Comparison of ENCODE assay signal across 10 mouse cellular contexts in the genomic region with DNA sequence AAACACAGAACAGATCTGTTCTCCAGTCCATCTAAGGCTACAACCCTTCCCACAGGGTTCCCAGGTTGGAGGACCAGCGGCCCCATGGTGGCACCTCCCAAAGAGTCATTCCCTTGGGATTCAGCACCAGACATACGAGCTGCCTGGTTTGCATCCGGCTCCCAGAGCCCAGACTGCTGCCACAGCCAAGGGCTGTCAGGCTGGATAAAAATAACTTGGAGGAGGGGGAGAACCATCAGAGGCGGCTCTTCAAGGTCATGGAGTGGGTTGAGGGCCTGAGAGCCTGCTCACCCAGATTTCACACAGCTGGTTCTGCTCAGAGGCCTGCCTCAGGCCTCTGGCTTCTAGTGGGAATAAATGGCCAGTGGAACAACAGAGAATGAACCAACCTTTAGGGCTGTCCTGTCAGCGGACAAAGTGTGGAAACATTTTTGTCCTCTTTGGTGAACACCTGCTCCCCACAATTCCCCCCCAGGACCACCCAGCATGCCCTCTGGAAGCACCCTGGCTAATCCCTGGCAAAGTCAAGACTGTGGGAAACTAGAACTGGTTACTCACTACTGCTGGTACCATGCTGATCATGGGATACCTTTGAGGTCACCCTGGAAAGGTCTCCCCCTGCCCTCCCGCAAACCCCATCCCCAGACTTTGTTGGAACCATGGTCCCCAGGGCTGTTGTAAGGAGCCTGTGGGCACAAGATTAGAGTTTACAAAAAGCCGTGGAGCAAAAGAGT. TPM values are rescaled to one million over a fixed set of nuclear protein-coding genes. Genes with fewer than 3 reads are reported as not detected.
DNase-seq lines count a peak whose midpoint lies in the region; ATAC-seq and TF ChIP-seq lines count a peak whose summit lies in the region.
"Had no signal": no experiment of that assay in that cellular context is flagged by ENCODE, and none has a peak within 500 bp of the region (broad histone marks: within the 10 kb centered on the region; RNA-seq: fewer than 3 reads in every experiment).

No protein-coding gene starts in this region.

- H3K36me3 ChIP-seq in intestine, embryonic 15.5 days = no peaks in the 10 kb centered on the region
- no peaks in the 10 kb centered on the region for H3K36me3 ChIP-seq in lung, postnatal 0 days (ENCODE audit: insufficient read depth, low read length)
- H3K36me3 ChIP-seq in forebrain, embryonic 16.5 days (ENCODE audit: control insufficient read depth, insufficient read depth) = no peaks in the 10 kb centered on the region

- peak; percentile 68; the same call in 1 of the 2 replicates for TF ChIP-seq EP300 in lung, postnatal 0 days (IDR thresholded peaks at IDR 0.05)

- no peak for TF ChIP-seq CTCF in lung, postnatal 0 days (IDR thresholded peaks at IDR 0.05)

- peak; percentile 61 for DNase-seq in gastrocnemius, adult 18-20 months (ENCODE audit: low spot score)
- DNase-seq in gastrocnemius, postnatal 10 days = no peak
- DNase-seq in gastrocnemius, postnatal 25 days = peak; percentile 68
- peak; percentile 89 for DNase-seq in lung, postnatal 0 days (ENCODE audit: low spot score)
- no peak for DNase-seq in cerebellum, adult 18-20 months
- DNase-seq: cerebellum, adult 2 months; midbrain, embryonic 14.5 days had no signal

- H3K9me3 ChIP-seq in intestine, embryonic 15.5 days = no peaks in the 10 kb centered on the region
- H3K9me3 ChIP-seq in lung, postnatal 0 days (ENCODE audit: low read length) = no peaks in the 10 kb centered on the region
- H3K9me3 ChIP-seq in forebrain, embryonic 16.5 days (ENCODE audit: control insufficient read depth, low read length) = no peaks in the 10 kb centered on the region

- ATAC-seq in intestine, embryonic 15.5 days = peak; percentile 57
- peak; percentile 84 for ATAC-seq in lung, postnatal 0 days
- no peak for ATAC-seq in forebrain, embryonic 16.5 days
- no peak for ATAC-seq in frontal cortex, adult (ENCODE audit: low TSS enrichment)

- 38% methylated on average over 7 of the region's 7 CpGs for WGBS in intestine, embryonic 15.5 days
- 32% methylated on average over 7 of the region's 7 CpGs for WGBS in lung, postnatal 0 days
- 75% methylated on average over 7 of the region's 7 CpGs for WGBS in forebrain, embryonic 16.5 days

- H3K4me1 ChIP-seq in intestine, embryonic 15.5 days (replicated peaks) = peaks cover 15% of the 10 kb centered on the region
- H3K4me1 ChIP-seq in lung, postnatal 0 days (ENCODE audit: insufficient read depth, low read depth, low read length) = no peaks in the 10 kb centered on the region
- no peaks in the 10 kb centered on the region for H3K4me1 ChIP-seq in forebrain, embryonic 16.5 days (replicated peaks; ENCODE audit: control insufficient read depth, insufficient read depth, low read length)

- H3K27ac ChIP-seq in intestine, embryonic 15.5 days = 0 out of 2 replicates have a peak overlapping the region, but pooled peaks have one; percentile 38
- no peak overlapping the region for H3K27ac ChIP-seq in lung, postnatal 0 days (ENCODE audit: low read length)
- H3K27ac ChIP-seq in forebrain, embryonic 16.5 days (ENCODE audit: low read length) = no peak overlapping the region

- H3K4me2 ChIP-seq in intestine, embryonic 15.5 days (replicated peaks) = no peak overlapping the region
- no peak overlapping the region for H3K4me2 ChIP-seq in lung, postnatal 0 days (replicated peaks; ENCODE audit: low read depth, low read length)
- H3K4me2 ChIP-seq in forebrain, embryonic 16.5 days (ENCODE audit: low read length) = no peak overlapping the region

- H3K27me3 ChIP-seq in intestine, embryonic 15.5 days (replicated peaks) = no peaks in the 10 kb centered on the region
- no peaks in the 10 kb centered on the region for H3K27me3 ChIP-seq in lung, postnatal 0 days (replicated peaks; ENCODE audit: insufficient read depth, low read length)
- no peaks in the 10 kb centered on the region for H3K27me3 ChIP-seq in forebrain, embryonic 16.5 days (replicated peaks; ENCODE audit: control insufficient read depth, insufficient read depth, low read length)

- H3K4me3 ChIP-seq in intestine, embryonic 15.5 days (replicated peaks) = no peak overlapping the region
- H3K4me3 ChIP-seq in lung, postnatal 0 days (ENCODE audit: low read depth, low read length) = no peak overlapping the region
- H3K4me3 ChIP-seq in forebrain, embryonic 16.5 days (replicated peaks; ENCODE audit: low read length) = no peak overlapping the region

- H3K9ac ChIP-seq in intestine, embryonic 15.5 days = no peak overlapping the region
- H3K9ac ChIP-seq in lung, postnatal 0 days (replicated peaks; ENCODE audit: low read depth) = no peak overlapping the region
- H3K9ac ChIP-seq in forebrain, embryonic 16.5 days (replicated peaks; ENCODE audit: low read depth, low read length) = no peak overlapping the region

RNA-seq across cellular contexts. Expression of a gene that starts 14.0 kb away (rescaled TPM):
- 1 to 10 TPM; 2.8 to 5.2 TPM for total RNA-seq in gastrocnemius, adult 18-20 months (2021)
- total RNA-seq in gastrocnemius, postnatal 10 days (2021) = 10 to 100 TPM; 21.2 to 27.4 TPM
- 1 to 10 TPM; 6.7 to 7.4 TPM for total RNA-seq in gastrocnemius, postnatal 25 days (2021)
- polyA plus RNA-seq in intestine, embryonic 15.5 days (2015; fragmentation: Nextera tagmentation; extraction: Ambion mirVana) = 13.7 and 13.9 TPM in 2 replicates
- 20.3 and 23.6 TPM in 2 replicates for polyA plus RNA-seq in lung, postnatal 0 days (2015; fragmentation: Nextera tagmentation; extraction: Ambion mirVana)
- polyA plus RNA-seq in forebrain, embryonic 16.5 days (2015; fragmentation: Nextera tagmentation; extraction: Ambion mirVana) = 4.5 and 5.3 TPM in 2 replicates

RNA-seq across cellular contexts. Expression of a gene that starts 14.8 kb away (rescaled TPM):
- 100 to 1,000 TPM; 307 to 316 TPM for total RNA-seq in gastrocnemius, adult 18-20 months (2021)
- total RNA-seq in gastrocnemius, postnatal 10 days (2021) = 100 to 1,000 TPM; 279 to 289 TPM
- total RNA-seq in gastrocnemius, postnatal 25 days (2021) = 100 to 1,000 TPM; 278 to 325 TPM
- 40.7 and 48.7 TPM in 2 replicates for polyA plus RNA-seq in intestine, embryonic 15.5 days (2015; fragmentation: Nextera tagmentation; extraction: Ambion mirVana)
- 10.8 and 11.4 TPM in 2 replicates for polyA plus RNA-seq in lung, postnatal 0 days (2015; fragmentation: Nextera tagmentation; extraction: Ambion mirVana)
- polyA plus RNA-seq in forebrain, embryonic 16.5 days (2015; fragmentation: Nextera tagmentation; extraction: Ambion mirVana) = 28.5 and 34.5 TPM in 2 replicates

RNA-seq across cellular contexts. Expression of a gene that starts 46.0 kb away (rescaled TPM):
- 10 to 100 TPM; 41.3 to 43.9 TPM for total RNA-seq in gastrocnemius, adult 18-20 months (2021)
- total RNA-seq in gastrocnemius, postnatal 10 days (2021) = 10 to 100 TPM in 1 of 2 experiments, 1 to 10 TPM in 1; 9.9 to 10.7 TPM
- 10 to 100 TPM; 19.6 to 32.5 TPM for total RNA-seq in gastrocnemius, postnatal 25 days (2021)
- not detected in 2 replicates for polyA plus RNA-seq in intestine, embryonic 15.5 days (2015; fragmentation: Nextera tagmentation; extraction: Ambion mirVana)
- polyA plus RNA-seq in lung, postnatal 0 days (2015; fragmentation: Nextera tagmentation; extraction: Ambion mirVana) = 0.10 TPM in 1 of 2 replicates, not detected in the other
- not detected in 2 replicates for polyA plus RNA-seq in forebrain, embryonic 16.5 days (2015; fragmentation: Nextera tagmentation; extraction: Ambion mirVana)
- polyA plus RNA-seq: midbrain, embryonic 14.5 days had no signal

Comparison
In these comparisons a context has a peak if more than half of its experiments do, and no peak if none do; other contexts are left out.
1. DNase-seq: peak in gastrocnemius, adult 18-20 months (single experiment), gastrocnemius, postnatal 25 days (single experiment) and lung, postnatal 0 days (single experiment); none in gastrocnemius, postnatal 10 days (single experiment) and cerebellum, adult 18-20 months (0 of 2).
2. ATAC-seq: peak in intestine, embryonic 15.5 days (single experiment) and lung, postnatal 0 days (single experiment); none in forebrain, embryonic 16.5 days (single experiment) and frontal cortex, adult (single experiment).